Mouse (Mus musculus) T-helper 2 cell (primary cell): ENCODE results near the gene Olfr568.

Experiments used
- in situ Hi-C: fragments of 300-600 bp; cut with MboI, MseI; formaldehyde crosslinking; loops from one replicate; pipeline ENCODE4 v1.15.1; 2025; ENCODE audit warnings: high pct_unique_total_duplicates

The Olfr568 gene

GRCm38 (mm10) chr7:102876822-102877221, at the start of gene Olfr568:
Gene Olfr568 (plus strand): TSS chr7:102877122.
- in situ Hi-C loops, result no loop called here

- in situ Hi-C loops, result no loop called here
Measured at GRCm38 (mm10) chr7:102855807-102856206, 21.1 kb upstream of the Olfr568 start.

GRCm38 (mm10) chr7:102858665-102859064, 18.3 kb upstream of the Olfr568 start, which contains the start of gene Olfr566:
Gene Olfr566 (minus strand): TSS chr7:102858765.
- in situ Hi-C loops, result no loop called here

GRCm38 (mm10) chr7:102890782-102891181, 13.9 kb downstream of the Olfr568 start, which contains the start of gene Olfr569:
Gene Olfr569 (minus strand): TSS chr7:102890882.
- in situ Hi-C loops, result no loop called here

GRCm38 (mm10) chr7:102915261-102915660, 38.3 kb downstream of the Olfr568 start:
- in situ Hi-C loops, result loop anchor here (5.0 to 10.0 kb wide), 2 partner anchors 250 to 408 kb away; partner anchors contain the start of gene Olfr556

- in situ Hi-C loops, result loop anchor here (5.0 to 10.0 kb wide), 2 partner anchors 252 to 409 kb away; partner anchors contain the start of gene Olfr556
Measured at GRCm38 (mm10) chr7:102916405-102916804, 39.5 kb downstream of the Olfr568 start.

- in situ Hi-C loops, result loop anchor here (5.0 to 10.0 kb wide), 2 partner anchors 252 to 410 kb away; partner anchors contain the start of gene Olfr556
Measured at GRCm38 (mm10) chr7:102917032-102917875, 40.3 kb downstream of the Olfr568 start, which contains the start of gene Olfr571. Gene Olfr571 (minus strand): TSS chr7:102917536.

- in situ Hi-C loops, result loop anchor here (5.0 to 10.0 kb wide), 2 partner anchors 255 to 412 kb away; partner anchors contain the start of gene Olfr556
Measured at GRCm38 (mm10) chr7:102919632-102920031, 42.7 kb downstream of the Olfr568 start.

GRCm38 (mm10) chr7:102924109-102924508, 47.2 kb downstream of the Olfr568 start, which contains the start of gene Olfr572:
Gene Olfr572 (plus strand): TSS chr7:102924409.
- in situ Hi-C loops, result no loop called here

GRCm38 (mm10) chr7:102927105-102927504, 50.2 kb downstream of the Olfr568 start:
- in situ Hi-C loops, result no loop called here
